Mouse (Mus musculus) kidney, embryonic 15.5 days (tissue): ENCODE measurements around the gene Iqsec3. TPM values are rescaled to one million over a fixed set of nuclear protein-coding genes. Genes with fewer than 3 reads are reported as not detected.

Experiments used
- ATAC-seq: fragments of 200-750 bp; cut with Nextera tagmentation; replicated peaks from 2 replicates; pipeline ENCODE4 v1.8.0; 2017; ENCODE audit warnings: moderate TSS enrichment; ENCODE audit not compliant: low FRiP score
- H3K27ac ChIP-seq: fragments of 300-500 bp; sonication (generic); 2 replicates; pipeline ENCODE4 v1.5.1; 2015; ENCODE audit warnings: mild to moderate bottlenecking, inconsistent platforms
- H3K27me3 ChIP-seq: fragments of 300-500 bp; sonication (generic); 2 replicates; pipeline ENCODE4 v1.6.1; 2015; ENCODE audit warnings: inconsistent platforms
- H3K36me3 ChIP-seq: fragments of 300-500 bp; sonication (generic); 2 replicates; pipeline ENCODE4 v1.6.1; 2015; ENCODE audit warnings: inconsistent platforms
- H3K4me1 ChIP-seq: fragments of 300-500 bp; sonication (generic); 2 replicates; pipeline ENCODE4 v1.6.1; 2015; ENCODE audit warnings: inconsistent platforms
- H3K4me2 ChIP-seq: fragments of 300-500 bp; sonication (generic); 2 replicates; pipeline ENCODE4 v1.6.1; 2015; ENCODE audit warnings: moderate library complexity, mild to moderate bottlenecking, inconsistent platforms
- H3K4me3 ChIP-seq: fragments of 300-500 bp; sonication (generic); replicated peaks from 2 replicates; pipeline ENCODE4 v1.5.1; 2015; ENCODE audit warnings: mild to moderate bottlenecking, inconsistent platforms
- H3K9ac ChIP-seq: fragments of 300-500 bp; sonication (generic); 2 replicates; pipeline ENCODE4 v1.6.1; 2015; ENCODE audit warnings: mild to moderate bottlenecking, inconsistent platforms
- H3K9me3 ChIP-seq: fragments of 300-500 bp; sonication (generic); replicated peaks from 2 replicates; pipeline ENCODE4 v1.6.1; 2016; ENCODE audit warnings: inconsistent platforms
- WGBS: fragments of 180-500 bp; shearing (Covaris S2); methylation state at CpG from one replicate; pipeline ENCODE4 v1.1.7; 2015; ENCODE audit warnings: mixed read lengths; 5-methylcytosine and 5-hydroxymethylcytosine counted together
- polyA plus RNA-seq: library from polyadenylated mRNA; unstranded; fragments of >200 nt; fragmentation: Nextera tagmentation; extraction: Ambion mirVana; gene quantifications from 2 replicates; pipeline ENCODE4 v1.2.1, GENCODE M21; 2015

Gene Iqsec3
- polyA plus RNA-seq, 1 experiment from 2014 or later = 0.21 TPM

- Histone ChIP-seq H3K9me3 (no peaks in the 10 kb centered on the region), H3K27me3 (peaks cover 4% of the 10 kb centered on the region; the same call in 1 of the 2 replicates), H3K4me1 (peaks cover 35% of the 10 kb centered on the region), H3K4me3 (no peak overlapping the region), H3K27ac (no peak overlapping the region), H3K4me2 (no peak overlapping the region), H3K9ac (no peak overlapping the region), H3K36me3 (no peaks in the 10 kb centered on the region)
- 17% methylated on average over 8 of the region's 8 CpGs for WGBS
- ATAC-seq = no peak
These were observed 127.0 kb downstream of the Iqsec3 start for GRCm38 (mm10) chr6:121346428-121346827.

GRCm38 (mm10) chr6:121344329-121344728 lies 129.1 kb downstream of the Iqsec3 start:
- Histone ChIP-seq H3K9ac (no peak overlapping the region), H3K4me1 (peaks cover 35% of the 10 kb centered on the region), H3K36me3 (no peaks in the 10 kb centered on the region), H3K4me2 (peak overlapping the region; percentile 38; the same call in 1 of the 2 replicates), H3K27me3 (peaks cover 4% of the 10 kb centered on the region; the same call in 1 of the 2 replicates), H3K4me3 (no peak overlapping the region), H3K27ac (no peak overlapping the region), H3K9me3 (no peaks in the 10 kb centered on the region)
- no peak for ATAC-seq
- 47% methylated on average over 5 of the region's 5 CpGs for WGBS

- Histone ChIP-seq H3K27ac (no peak overlapping the region), H3K4me1 (peaks cover 35% of the 10 kb centered on the region), H3K4me2 (peak overlapping the region; percentile 38), H3K9ac (no peak overlapping the region), H3K36me3 (no peaks in the 10 kb centered on the region), H3K9me3 (no peaks in the 10 kb centered on the region), H3K27me3 (peaks cover 4% of the 10 kb centered on the region; the same call in 1 of the 2 replicates), H3K4me3 (no peak overlapping the region)
- WGBS = 57% methylated on average over 6 of the region's 6 CpGs
- peak; percentile 61 for ATAC-seq
These were observed 129.7 kb downstream of the Iqsec3 start for GRCm38 (mm10) chr6:121343771-121344123.

GRCm38 (mm10) chr6:121343026-121343770 lies 130.3 kb downstream of the Iqsec3 start, which contains the start of gene Slc6a12:
Slc6a12 (plus strand) TSS chr6:121343076.
- peaks cover 35% of the 10 kb centered on the region for H3K4me1 ChIP-seq
- no peaks in the 10 kb centered on the region for H3K36me3 ChIP-seq
- H3K4me2 ChIP-seq = peak within 1 kb of the TSS; percentile 38
- H3K9me3 ChIP-seq = no peaks in the 10 kb centered on the region
- ATAC-seq = peak; percentile 75
- peak within 1 kb of the TSS; percentile 50 for H3K27ac ChIP-seq
- no peak within 1 kb of the TSS for H3K9ac ChIP-seq
- 65% methylated on average over 15 of the region's 15 CpGs for WGBS
- H3K4me3 ChIP-seq = no peak within 1 kb of the TSS
- peaks cover 4% of the 10 kb centered on the region; the same call in 1 of the 2 replicates for H3K27me3 ChIP-seq

GRCm38 (mm10) chr6:121341650-121342049 lies 131.8 kb downstream of the Iqsec3 start:
- H3K36me3 ChIP-seq = no peaks in the 10 kb centered on the region
- H3K9ac ChIP-seq = no peak overlapping the region
- H3K27me3 ChIP-seq = peaks cover 4% of the 10 kb centered on the region; the same call in 1 of the 2 replicates
- H3K4me2 ChIP-seq = no peak overlapping the region
- H3K27ac ChIP-seq = no peak overlapping the region
- H3K9me3 ChIP-seq = no peaks in the 10 kb centered on the region
- 81% methylated on average over 6 of the region's 6 CpGs for WGBS
- no peak overlapping the region for H3K4me3 ChIP-seq
- peaks cover 33% of the 10 kb centered on the region for H3K4me1 ChIP-seq
- no peak for ATAC-seq

- Histone ChIP-seq H3K27ac (no peak overlapping the region), H3K4me3 (no peak overlapping the region), H3K4me1 (peaks cover 10% of the 10 kb centered on the region), H3K9ac (no peak overlapping the region), H3K4me2 (no peak overlapping the region), H3K36me3 (no peaks in the 10 kb centered on the region), H3K9me3 (no peaks in the 10 kb centered on the region), H3K27me3 (no peaks in the 10 kb centered on the region)
- no peak for ATAC-seq
- 53% methylated on average over 4 of the region's 4 CpGs for WGBS
These were observed 135.0 kb downstream of the Iqsec3 start for GRCm38 (mm10) chr6:121338519-121338896.

GRCm38 (mm10) chr6:121337770-121338518 lies 135.5 kb downstream of the Iqsec3 start:
- Histone ChIP-seq H3K27ac (no peak overlapping the region), H3K27me3 (no peaks in the 10 kb centered on the region), H3K9ac (no peak overlapping the region), H3K9me3 (no peaks in the 10 kb centered on the region), H3K36me3 (no peaks in the 10 kb centered on the region), H3K4me1 (peaks cover 4% of the 10 kb centered on the region), H3K4me2 (no peak overlapping the region), H3K4me3 (no peak overlapping the region)
- 35% methylated on average over 3 of the region's 3 CpGs for WGBS
- ATAC-seq = peak; percentile 72

- H3K4me3 ChIP-seq = no peak overlapping the region
- no peaks in the 10 kb centered on the region for H3K36me3 ChIP-seq
- no peak overlapping the region for H3K4me2 ChIP-seq
- H3K4me1 ChIP-seq = no peaks in the 10 kb centered on the region
- WGBS = 91% methylated on average over 9 of the region's 9 CpGs
- H3K9ac ChIP-seq = no peak overlapping the region
- no peaks in the 10 kb centered on the region for H3K9me3 ChIP-seq
- ATAC-seq = no peak
- no peak overlapping the region for H3K27ac ChIP-seq
- H3K27me3 ChIP-seq = no peaks in the 10 kb centered on the region
These were observed 136.2 kb downstream of the Iqsec3 start for GRCm38 (mm10) chr6:121337229-121337628.

GRCm38 (mm10) chr6:121336558-121336957 lies 136.9 kb downstream of the Iqsec3 start:
- Histone ChIP-seq H3K9me3 (no peaks in the 10 kb centered on the region), H3K36me3 (no peaks in the 10 kb centered on the region), H3K27me3 (no peaks in the 10 kb centered on the region), H3K27ac (no peak overlapping the region), H3K4me2 (no peak overlapping the region), H3K4me3 (no peak overlapping the region), H3K9ac (no peak overlapping the region), H3K4me1 (no peaks in the 10 kb centered on the region)
- ATAC-seq = no peak
- WGBS = 68% methylated on average over 8 of the region's 8 CpGs

- WGBS = 76% methylated on average over 9 of the region's 9 CpGs
- Histone ChIP-seq H3K9me3 (no peaks in the 10 kb centered on the region), H3K9ac (no peak overlapping the region), H3K4me3 (no peak overlapping the region), H3K4me1 (no peaks in the 10 kb centered on the region), H3K27me3 (no peaks in the 10 kb centered on the region), H3K27ac (no peak overlapping the region), H3K4me2 (no peak overlapping the region), H3K36me3 (no peaks in the 10 kb centered on the region)
- ATAC-seq = no peak
These were observed 137.6 kb downstream of the Iqsec3 start for GRCm38 (mm10) chr6:121335841-121336240.

- H3K4me1 ChIP-seq = peaks cover 26% of the 10 kb centered on the region
- no peak overlapping the region for H3K9ac ChIP-seq
- peak; percentile 22; the same call in 1 of the 2 replicates for ATAC-seq
- H3K4me3 ChIP-seq = no peak overlapping the region
- H3K36me3 ChIP-seq = no peaks in the 10 kb centered on the region
- H3K4me2 ChIP-seq = no peak overlapping the region
- 14% methylated on average over 10 of the region's 10 CpGs for WGBS
- H3K27ac ChIP-seq = no peak overlapping the region
- H3K27me3 ChIP-seq = no peaks in the 10 kb centered on the region
- H3K9me3 ChIP-seq = no peaks in the 10 kb centered on the region
These were observed 143.5 kb downstream of the Iqsec3 start for GRCm38 (mm10) chr6:121329848-121330508.

GRCm38 (mm10) chr6:121328417-121328884 lies 145.0 kb downstream of the Iqsec3 start:
- Histone ChIP-seq H3K9me3 (no peaks in the 10 kb centered on the region), H3K27ac (no peak overlapping the region), H3K4me2 (no peak overlapping the region), H3K9ac (no peak overlapping the region), H3K27me3 (no peaks in the 10 kb centered on the region), H3K4me1 (peaks cover 26% of the 10 kb centered on the region), H3K36me3 (no peaks in the 10 kb centered on the region), H3K4me3 (no peak overlapping the region)
- WGBS = 78% methylated on average over 9 of the region's 9 CpGs
- no peak for ATAC-seq
